Mouse (Mus musculus): ENCODE measurements around the gene Msi1.

- TF ChIP-seq CTCF (conservative IDR thresholded peaks at IDR 0.05; ENCODE audit: low read length) = no peak
- no peak for TF ChIP-seq NANOG (IDR thresholded peaks at IDR 0.05; ENCODE audit: borderline replicate concordance, low read length)
These were observed 7.2 kb downstream of the Msi1 start for GRCm38 (mm10) chr5:115436421-115437124.

Data from E14TG2a.4 (cell line).